Mouse (Mus musculus) G1E (cell line): ENCODE data around the gene Pla2g4b. TPM values are rescaled to one million over a fixed set of nuclear protein-coding genes. Genes with fewer than 3 reads are reported as not detected.

Source experiments
- ATAC-seq: 2 replicates; pipeline ENCODE4 v1.8.0; 2016; ENCODE audit warnings: mild to moderate bottlenecking; ENCODE audit not compliant: insufficient number of reproducible peaks, poor library complexity, low FRiP score, severe bottlenecking; ENCODE audit errors: extremely low read depth
- DNase-seq: peaks from one replicate; pipeline ENCODE4 v3.0.0; 2012; ENCODE audit warnings: low spot score
- H3K27me3 ChIP-seq: 2 replicates; pipeline ENCODE4 v1.6.1; 2012; ENCODE audit warnings: mild to moderate bottlenecking, low read length, inconsistent platforms; ENCODE audit not compliant: insufficient read depth
- H3K36me3 ChIP-seq: replicated peaks from 2 replicates; pipeline ENCODE3; 2012; ENCODE audit warnings: mild to moderate bottlenecking, inconsistent platforms
- H3K4me1 ChIP-seq: 2 replicates; pipeline ENCODE4 v1.6.1; 2012; ENCODE audit warnings: low read depth, low read length, inconsistent platforms, mixed read lengths; ENCODE audit not compliant: insufficient read depth
- H3K4me3 ChIP-seq: 2 replicates; pipeline ENCODE4 v1.5.1; 2012; ENCODE audit warnings: low read depth, mild to moderate bottlenecking, inconsistent platforms, low read length, moderate library complexity, mixed read lengths
- H3K9me3 ChIP-seq: replicated peaks from 2 replicates; pipeline ENCODE4 v1.6.1; 2012; ENCODE audit warnings: inconsistent platforms
- CTCF ChIP-seq: IDR thresholded peaks from 2 replicates; pipeline ENCODE4 v1.5.1; 2012; ENCODE audit warnings: low read depth, low read length, inconsistent platforms, mixed read lengths
- GATA1 ChIP-seq: IDR thresholded peaks from 2 replicates; pipeline ENCODE4 v1.6.1; 2012; ENCODE audit warnings: borderline replicate concordance, low read length, inconsistent platforms, mixed read lengths
- GATA2 ChIP-seq: IDR thresholded peaks from 2 replicates; pipeline ENCODE4 v1.6.1; 2012; ENCODE audit warnings: low read depth, low read length, inconsistent platforms, borderline replicate concordance
- POLR2AphosphoS5 ChIP-seq: IDR thresholded peaks from 2 replicates; pipeline ENCODE4 v1.6.1; 2012; ENCODE audit warnings: low read depth, low read length, inconsistent platforms; ENCODE audit not compliant: insufficient replicate concordance
- TAL1 ChIP-seq: conservative IDR thresholded peaks from 2 replicates; pipeline ENCODE4 v1.6.1; 2012; ENCODE audit warnings: low read depth, low read length, inconsistent platforms, mixed read lengths
- polyA plus RNA-seq: library from polyadenylated mRNA; stranded (reverse); fragments of >175 nt; gene quantifications from 2 replicates; pipeline ENCODE4 v1.2.3, GENCODE M21; 2012
- total RNA-seq, 2 experiments: library from RNA; stranded (forward) in 1 of 2; stranded (reverse) in 1 of 2; fragments of 200-1000 nt in 1 of 2; fragments of >200 nt in 1 of 2; fragmentation: Nextera tagmentation in 1 of 2; gene quantifications; 2 replicates each; pipeline ENCODE4 v1.2.3; 2014 to 2017

The Pla2g4b gene
- total and polyA plus RNA-seq, 3 experiments: 0.27 to 0.59 TPM; not detected in 1

GRCm38 (mm10) chr2:119992349-119992748, 40.9 kb upstream of the Pla2g4b start:
- TF ChIP-seq CTCF: no peak
- TF ChIP-seq GATA2: no peak
- TF ChIP-seq GATA1: no peak
- no peak for TF ChIP-seq POLR2AphosphoS5
- no peak for TF ChIP-seq TAL1
- DNase-seq (no peak), ATAC-seq (no peak)
- H3K4me1 ChIP-seq: peaks cover 7% of the 10 kb centered on the region; the same call in 1 of the 2 replicates
- H3K27me3 ChIP-seq: no peaks in the 10 kb centered on the region
- H3K36me3 ChIP-seq: peaks cover 17% of the 10 kb centered on the region
- H3K9me3 ChIP-seq: no peaks in the 10 kb centered on the region
- no peak overlapping the region for H3K4me3 ChIP-seq

GRCm38 (mm10) chr2:119993515-119993914, 39.7 kb upstream of the Pla2g4b start:
- H3K36me3 ChIP-seq: peaks cover 22% of the 10 kb centered on the region
- ATAC-seq (no peak), DNase-seq (no peak)
- no peaks in the 10 kb centered on the region for H3K9me3 ChIP-seq
- no peaks in the 10 kb centered on the region for H3K27me3 ChIP-seq
- TF ChIP-seq CTCF: no peak
- TF ChIP-seq TAL1: no peak
- TF ChIP-seq POLR2AphosphoS5: no peak
- no peak for TF ChIP-seq GATA1
- TF ChIP-seq GATA2: no peak
- H3K4me1 ChIP-seq: peaks cover 7% of the 10 kb centered on the region; the same call in 1 of the 2 replicates
- H3K4me3 ChIP-seq: no peak overlapping the region

GRCm38 (mm10) chr2:119994839-119995238, 38.4 kb upstream of the Pla2g4b start:
- peaks cover 27% of the 10 kb centered on the region for H3K36me3 ChIP-seq
- no peaks in the 10 kb centered on the region for H3K9me3 ChIP-seq
- H3K27me3 ChIP-seq: no peaks in the 10 kb centered on the region
- TF ChIP-seq GATA1: no peak
- TF ChIP-seq CTCF: no peak
- TF ChIP-seq GATA2: no peak
- no peak for TF ChIP-seq TAL1
- TF ChIP-seq POLR2AphosphoS5: no peak
- H3K4me3 ChIP-seq: no peak overlapping the region
- peaks cover 6% of the 10 kb centered on the region; the same call in 1 of the 2 replicates for H3K4me1 ChIP-seq
- DNase-seq: no peak
- no peak for ATAC-seq

- no peak for DNase-seq
- ATAC-seq: no peak
- no peaks in the 10 kb centered on the region for H3K9me3 ChIP-seq
- H3K27me3 ChIP-seq: no peaks in the 10 kb centered on the region
- no peak overlapping the region for H3K4me3 ChIP-seq
- TF ChIP-seq TAL1: no peak
- no peak for TF ChIP-seq GATA1
- no peak for TF ChIP-seq CTCF
- no peak for TF ChIP-seq GATA2
- no peak for TF ChIP-seq POLR2AphosphoS5
- peaks cover 23% of the 10 kb centered on the region for H3K36me3 ChIP-seq
- H3K4me1 ChIP-seq: peaks cover 5% of the 10 kb centered on the region
Measured at GRCm38 (mm10) chr2:119995391-119996281, 37.6 kb upstream of the Pla2g4b start.

- no peak for DNase-seq
- H3K9me3 ChIP-seq: no peaks in the 10 kb centered on the region
- ATAC-seq: no peak
- peaks cover 11% of the 10 kb centered on the region for H3K4me1 ChIP-seq
- no peaks in the 10 kb centered on the region for H3K27me3 ChIP-seq
- peaks cover 34% of the 10 kb centered on the region for H3K36me3 ChIP-seq
- H3K4me3 ChIP-seq: no peak overlapping the region
- TF ChIP-seq GATA1 (no peak), CTCF (no peak), POLR2AphosphoS5 (no peak), GATA2 (no peak), TAL1 (no peak)
Measured at GRCm38 (mm10) chr2:119997354-119997753, 35.9 kb upstream of the Pla2g4b start.

GRCm38 (mm10) chr2:119999731-120000130, 33.5 kb upstream of the Pla2g4b start:
- TF ChIP-seq GATA1: no peak
- no peak for TF ChIP-seq TAL1
- TF ChIP-seq GATA2: no peak
- TF ChIP-seq CTCF: no peak
- TF ChIP-seq POLR2AphosphoS5: no peak
- no peak for ATAC-seq
- Histone ChIP-seq H3K36me3 (peaks cover 38% of the 10 kb centered on the region), H3K9me3 (no peaks in the 10 kb centered on the region), H3K4me1 (peaks cover 10% of the 10 kb centered on the region), H3K4me3 (no peak overlapping the region), H3K27me3 (no peaks in the 10 kb centered on the region)
- no peak for DNase-seq
